13 mouse cellular contexts compared by ENCODE assay signal in genomic region chr13:95614757-95615156, GRCm38 (mm10). TPM values are rescaled to one million over a fixed set of nuclear protein-coding genes. Genes with fewer than 3 reads are reported as not detected.
DNase-seq lines count a peak whose midpoint lies in the region; ATAC-seq and TF ChIP-seq lines count a peak whose summit lies in the region.
"Had no signal": no experiment of that assay in that cellular context is flagged by ENCODE, and none has a peak within 500 bp of the region (broad histone marks: within the 10 kb centered on the region; RNA-seq: fewer than 3 reads in every experiment).

No protein-coding gene starts in this region.

- H3K27me3 ChIP-seq in heart, embryonic 10.5 days (ENCODE audit: insufficient read depth, poor library complexity, severe bottlenecking), result no peaks in the 10 kb centered on the region
- no peaks in the 10 kb centered on the region for H3K27me3 ChIP-seq in heart, adult 2 months (ENCODE audit: control insufficient read depth, insufficient read depth, low read length)
- no peaks in the 10 kb centered on the region for H3K27me3 ChIP-seq in lung, embryonic 16.5 days (ENCODE audit: control insufficient read depth, insufficient read depth, low read depth, low read length)
- no peaks in the 10 kb centered on the region for H3K27me3 ChIP-seq in liver, embryonic 16.5 days (ENCODE audit: control insufficient read depth, insufficient read depth, low read depth, low read length)
- H3K27me3 ChIP-seq: limb, embryonic 15.5 days had no signal

- no peak for DNase-seq in heart, embryonic 10.5 days (ENCODE audit: low spot score)
- no peak for DNase-seq in heart, adult 2 months
- no peak for DNase-seq in lung, postnatal 25 days (ENCODE audit: low spot score)
- DNase-seq in frontal cortex, postnatal 36 days (ENCODE audit: low spot score in 2 of 2), result no peak
- DNase-seq in left cerebral cortex, postnatal 36 days (ENCODE audit: low spot score in 2 of 2), result no peak
- DNase-seq: cerebellum, postnatal 36 days; layer of hippocampus, adult 9-11 months; right cerebral cortex, postnatal 14 days; thymus, adult 18-20 months had no signal

- no peaks in the 10 kb centered on the region for H3K9me3 ChIP-seq in heart, embryonic 10.5 days
- no peaks in the 10 kb centered on the region for H3K9me3 ChIP-seq in lung, embryonic 16.5 days (ENCODE audit: control insufficient read depth, low read length)
- no peaks in the 10 kb centered on the region for H3K9me3 ChIP-seq in liver, embryonic 16.5 days (replicated peaks; ENCODE audit: control insufficient read depth, low read length)
- H3K9me3 ChIP-seq: limb, embryonic 15.5 days had no signal

- peak overlapping the region; percentile 88 for H3K4me3 ChIP-seq in heart, embryonic 10.5 days
- H3K4me3 ChIP-seq in heart, adult 2 months, result no peak overlapping the region
- no peak overlapping the region for H3K4me3 ChIP-seq in lung, embryonic 16.5 days (ENCODE audit: low read length)
- peak overlapping the region; percentile 27 for H3K4me3 ChIP-seq in embryonic fibroblast, embryonic 13.5 days (ENCODE audit: insufficient read depth, low read length)
- H3K4me3 ChIP-seq in liver, embryonic 16.5 days (ENCODE audit: low read depth, low read length), result no peak overlapping the region; the same call in 1 of the 2 replicates
- H3K4me3 ChIP-seq: limb, embryonic 15.5 days had no signal

- 52% methylated on average over 6 of the region's 6 CpGs for whole genome bisulfite sequencing in heart, embryonic 10.5 days
- WGBS in heart, adult 2 months, result 49% methylated on average over 6 of the region's 6 CpGs
- 56% methylated on average over 6 of the region's 6 CpGs for WGBS in lung, embryonic 16.5 days
- 51% methylated on average over 6 of the region's 6 CpGs for WGBS in liver, embryonic 16.5 days (ENCODE audit: insufficient replicate concordance)

- intact Hi-C loops in heart, adult 2 months (cut with DNase I), result no loop called here
- intact Hi-C loops in left cerebral cortex, postnatal 36 days (cut with DNase I), result no loop called here

- peaks cover 2% of the 10 kb centered on the region; the same call in 1 of the 2 replicates for H3K79me2 ChIP-seq in heart, adult 2 months (replicated peaks; ENCODE audit: control insufficient read depth, insufficient read depth, low read length)

- no peak for TF ChIP-seq EP300 in heart, adult 2 months (IDR thresholded peaks at IDR 0.05; ENCODE audit: insufficient read depth, low read depth, low read length)

- H3K4me2 ChIP-seq in lung, embryonic 16.5 days (ENCODE audit: low read depth, low read length), result peak overlapping the region; percentile 3; the same call in 1 of the 2 replicates
- H3K4me2 ChIP-seq in liver, embryonic 16.5 days (ENCODE audit: low read depth, low read length), result peak overlapping the region; percentile 85
- H3K4me2 ChIP-seq: limb, embryonic 15.5 days had no signal

- ATAC-seq in lung, embryonic 16.5 days (ENCODE audit: low read depth), result no peak
- no peak for ATAC-seq in liver, embryonic 16.5 days (ENCODE audit: low read depth)

- TF ChIP-seq POLR2A in heart, adult 2 months (IDR thresholded peaks at IDR 0.05; ENCODE audit: insufficient read depth, low read depth, low read length), result no peak
- no peak for TF ChIP-seq POLR2A in embryonic fibroblast, embryonic 13.5 days (IDR thresholded peaks at IDR 0.05; ENCODE audit: low read depth, low read length)

- H3K36me3 ChIP-seq in heart, embryonic 10.5 days, result peaks cover 44% of the 10 kb centered on the region
- no peaks in the 10 kb centered on the region for H3K36me3 ChIP-seq in heart, adult 2 months (ENCODE audit: control insufficient read depth, insufficient read depth, low read length)
- H3K36me3 ChIP-seq in lung, embryonic 16.5 days (ENCODE audit: control insufficient read depth, insufficient read depth, low read length), result peaks cover 3% of the 10 kb centered on the region; the same call in 1 of the 2 replicates
- peaks cover 6% of the 10 kb centered on the region for H3K36me3 ChIP-seq in liver, embryonic 16.5 days (ENCODE audit: control insufficient read depth, insufficient read depth)

- no peak for TF ChIP-seq CTCF in heart, adult 2 months (IDR thresholded peaks at IDR 0.05)
- no peak for TF ChIP-seq CTCF in embryonic fibroblast, embryonic 13.5 days (IDR thresholded peaks at IDR 0.05; ENCODE audit: borderline replicate concordance, insufficient read depth, low read length)

- H3K4me1 ChIP-seq in heart, embryonic 10.5 days, result peaks cover 63% of the 10 kb centered on the region
- H3K4me1 ChIP-seq in heart, adult 2 months (ENCODE audit: control insufficient read depth, insufficient read depth, low read length), result peaks cover 13% of the 10 kb centered on the region
- peaks cover 28% of the 10 kb centered on the region for H3K4me1 ChIP-seq in lung, embryonic 16.5 days (replicated peaks; ENCODE audit: control insufficient read depth, insufficient read depth, low read length)
- H3K4me1 ChIP-seq in embryonic fibroblast, embryonic 13.5 days (ENCODE audit: control insufficient read depth, insufficient read depth, low read length), result peaks cover 12% of the 10 kb centered on the region
- H3K4me1 ChIP-seq in liver, embryonic 16.5 days (ENCODE audit: control insufficient read depth, low read depth, low read length), result peaks cover 52% of the 10 kb centered on the region

- no peak overlapping the region for H3K9ac ChIP-seq in heart, adult 2 months (ENCODE audit: low read depth, low read length)
- no peak overlapping the region; the same call in 1 of the 2 replicates for H3K9ac ChIP-seq in lung, embryonic 16.5 days (ENCODE audit: low read length)
- H3K9ac ChIP-seq in liver, embryonic 16.5 days (ENCODE audit: low read depth, low read length), result no peak overlapping the region
- H3K9ac ChIP-seq: limb, embryonic 15.5 days had no signal

- H3K27ac ChIP-seq in heart, embryonic 10.5 days, result peak overlapping the region; percentile 32
- H3K27ac ChIP-seq in heart, adult 2 months, result no peak overlapping the region; the same call in 1 of the 2 replicates
- H3K27ac ChIP-seq in lung, embryonic 16.5 days (ENCODE audit: low read length), result no peak overlapping the region
- peak overlapping the region; percentile 52 for H3K27ac ChIP-seq in embryonic fibroblast, embryonic 13.5 days (ENCODE audit: insufficient read depth, low read length)
- peak overlapping the region; percentile 19; the same call in 1 of the 2 replicates for H3K27ac ChIP-seq in liver, embryonic 16.5 days (ENCODE audit: low read length)
- H3K27ac ChIP-seq: limb, embryonic 15.5 days had no signal

RNA-seq across cellular contexts. Expression of gene F2r, which starts 3.5 kb away (rescaled TPM):
- polyA plus RNA-seq in heart, embryonic 10.5 days (2016; fragmentation: Nextera tagmentation; extraction: Ambion mirVana), result 159 and 166 TPM in 2 replicates
- total RNA-seq in heart, adult 2 months (2021), result 10 to 100 TPM; 23.6 to 23.8 TPM
- polyA plus RNA-seq in heart, adult 2 months (2012; rRNA removed), result 19.3 and 20.4 TPM in 2 replicates
- polyA plus RNA-seq in lung, embryonic 16.5 days (2015; fragmentation: Nextera tagmentation; extraction: Ambion mirVana), result 123 and 124 TPM in 2 replicates
- polyA plus RNA-seq in embryonic fibroblast, embryonic 13.5 days (2011; ENCODE audit: insufficient read length, low read depth, missing spikeins), result 268 and 320 TPM in 2 replicates
- polyA plus RNA-seq in liver, embryonic 16.5 days (2015; fragmentation: Nextera tagmentation; extraction: Ambion mirVana), result 37.2 and 37.5 TPM in 2 replicates
- 1 to 10 TPM; 4.1 to 4.3 TPM for total RNA-seq in left cerebral cortex, postnatal 36 days (2021)

Comparison
In these comparisons a context has a peak if more than half of its experiments do, and no peak if none do; other contexts are left out.
1. H3K27ac ChIP-seq: peak in heart, embryonic 10.5 days (single experiment), embryonic fibroblast, embryonic 13.5 days (single experiment) and liver, embryonic 16.5 days (single experiment); none in heart, adult 2 months (single experiment) and lung, embryonic 16.5 days (single experiment).
2. H3K4me3 ChIP-seq: peak in heart, embryonic 10.5 days (single experiment) and embryonic fibroblast, embryonic 13.5 days (single experiment); none in heart, adult 2 months (single experiment), lung, embryonic 16.5 days (single experiment) and liver, embryonic 16.5 days (single experiment).